Mouse (Mus musculus): ENCODE data around the gene Scnn1g. TPM values are rescaled to one million over a fixed set of nuclear protein-coding genes. Genes with fewer than 3 reads are reported as not detected.

Gene Scnn1g
- polyA plus RNA-seq (2014; fragmentation: Illumina TruSeq; extraction: RNeasy Lipid Tissue Mini Kit (QIAGEN cat#74804)): not detected

DNA sequence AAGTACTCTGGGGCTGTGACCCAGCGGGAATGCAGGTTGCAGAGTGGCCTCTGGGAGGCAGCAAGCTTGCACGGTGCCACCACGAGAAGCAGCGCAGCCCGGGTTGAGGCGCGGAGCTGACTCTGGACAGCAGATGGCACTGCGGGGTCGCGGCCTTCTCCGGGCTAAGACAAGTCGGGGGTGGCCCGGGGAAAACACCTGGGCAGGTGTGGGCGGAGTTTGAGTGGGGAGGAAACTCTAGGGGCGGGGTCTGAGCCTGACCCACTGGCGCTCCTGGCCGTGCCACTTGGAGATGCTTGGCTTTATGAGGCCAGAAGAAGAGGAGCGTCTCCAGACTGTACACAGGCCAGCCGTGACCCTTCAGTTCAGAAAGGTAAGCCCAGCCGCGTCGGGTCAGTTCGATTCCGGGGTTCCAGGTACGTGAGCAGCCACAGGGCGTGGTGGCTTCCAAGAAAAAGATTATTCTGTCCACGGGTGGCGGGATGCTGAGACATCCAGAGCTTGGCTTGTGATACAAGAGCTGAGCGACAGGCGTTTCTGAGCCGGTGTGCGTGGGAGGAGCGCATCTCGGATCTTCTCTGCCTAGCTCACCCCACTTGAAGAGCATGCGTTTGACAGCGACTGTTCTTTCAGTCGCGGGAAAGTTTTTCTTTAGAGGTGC, at the start of gene Scnn1g:
TSS of gene Scnn1g (plus strand) at position 309 of the 661 bp plus-strand sequence.

DNA sequence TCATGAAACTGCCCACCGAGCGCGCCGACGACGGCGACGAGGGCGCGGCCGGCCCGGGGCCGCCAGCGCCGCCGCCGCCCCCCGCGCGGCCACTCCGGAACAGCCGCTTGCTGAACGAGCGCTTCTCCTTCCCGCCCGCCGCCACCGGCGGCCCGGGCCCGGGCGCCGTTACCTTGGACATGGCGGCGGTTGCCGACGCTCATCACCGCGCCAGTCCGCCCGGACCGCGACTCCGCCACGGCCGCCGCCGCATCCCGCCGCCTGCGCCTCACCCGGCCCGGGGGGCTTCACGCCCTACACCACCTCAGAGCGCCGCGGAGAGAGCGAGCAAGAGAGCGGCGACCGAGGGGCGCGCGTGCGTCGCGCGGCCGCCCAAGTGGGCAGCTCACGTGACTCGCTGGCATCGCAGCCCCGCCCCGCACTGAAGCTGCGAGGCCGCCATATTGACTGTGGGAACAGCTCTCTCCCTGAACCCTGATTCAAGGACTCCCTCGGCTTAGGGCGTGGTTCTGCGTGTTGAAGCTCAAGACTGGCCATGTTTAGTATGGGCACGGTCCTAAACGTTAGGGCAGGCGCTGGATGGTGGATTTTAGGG, 27.1 kb upstream of the Scnn1g start, which contains the start of gene Usp31:
TSS of gene Usp31 (minus strand) at position 181 of the 595 bp plus-strand sequence.

Other genes starting within 250 kb of the Scnn1g start
- 22.4 TPM for gene Usp31, start 27.2 kb upstream of the Scnn1g start, polyA plus RNA-seq (2014; fragmentation: Illumina TruSeq; extraction: RNeasy Lipid Tissue Mini Kit (QIAGEN cat#74804))
- gene Scnn1b, start 130.6 kb downstream of the Scnn1g start, polyA plus RNA-seq (2014; fragmentation: Illumina TruSeq; extraction: RNeasy Lipid Tissue Mini Kit (QIAGEN cat#74804)): not detected
- 10.9 TPM for gene Cog7, start 247.2 kb downstream of the Scnn1g start, polyA plus RNA-seq (2014; fragmentation: Illumina TruSeq; extraction: RNeasy Lipid Tissue Mini Kit (QIAGEN cat#74804))